Mouse (Mus musculus): ENCODE measurements around the gene Pi4ka. TPM values are rescaled to one million over a fixed set of nuclear protein-coding genes. Genes with fewer than 3 reads are reported as not detected.

Gene Pi4ka
- polyA plus RNA-seq, 1 experiment from 2014 or later, result 44.1 TPM

GRCm38 (mm10) chr16:17331116-17331515 lies 75.0 kb downstream of the Pi4ka start, which contains the start of gene Serpind1:
Gene Serpind1, plus strand, starts transcription at chr16:17331371.
- Histone ChIP-seq H3K36me3 (ENCODE audit: poor library complexity, severe bottlenecking) (peaks cover 8% of the 10 kb centered on the region), H3K4me1 (no peaks in the 10 kb centered on the region), H3K4me2 (no peak within 1 kb of the TSS), H3K27ac (no peak within 1 kb of the TSS), H3K4me3 (no peak within 1 kb of the TSS), H3K9ac (no peak within 1 kb of the TSS), H3K27me3 (no peaks in the 10 kb centered on the region), H3K9me3 (replicated peaks) (no peaks in the 10 kb centered on the region)
- 90% methylated on average over 2 of the region's 2 CpGs for WGBS
- no peak for ATAC-seq

- H3K4me3 ChIP-seq, result no peak overlapping the region
- H3K9me3 ChIP-seq (replicated peaks), result no peaks in the 10 kb centered on the region
- no peak for ATAC-seq
- 100% methylated on average over 1 of the region's 1 CpGs for whole genome bisulfite sequencing
- no peak overlapping the region for H3K4me2 ChIP-seq
- no peaks in the 10 kb centered on the region for H3K27me3 ChIP-seq
- no peak overlapping the region for H3K27ac ChIP-seq
- H3K9ac ChIP-seq, result no peak overlapping the region
- H3K36me3 ChIP-seq (ENCODE audit: poor library complexity, severe bottlenecking), result peaks cover 16% of the 10 kb centered on the region
- no peaks in the 10 kb centered on the region for H3K4me1 ChIP-seq
These were observed 76.1 kb downstream of the Pi4ka start for GRCm38 (mm10) chr16:17329848-17330570.

- Histone ChIP-seq H3K4me3 (no peak overlapping the region), H3K4me2 (no peak overlapping the region), H3K27me3 (no peaks in the 10 kb centered on the region), H3K27ac (no peak overlapping the region), H3K36me3 (ENCODE audit: poor library complexity, severe bottlenecking) (peaks cover 50% of the 10 kb centered on the region), H3K9ac (no peak overlapping the region), H3K9me3 (replicated peaks) (no peaks in the 10 kb centered on the region), H3K4me1 (no peaks in the 10 kb centered on the region)
- ATAC-seq, result no peak
- WGBS, result 89% methylated on average over 2 of the region's 2 CpGs
These were observed 80.0 kb downstream of the Pi4ka start for GRCm38 (mm10) chr16:17326064-17326463.

- H3K27ac ChIP-seq, result no peak overlapping the region
- no peaks in the 10 kb centered on the region for H3K4me1 ChIP-seq
- ATAC-seq, result no peak
- no peaks in the 10 kb centered on the region for H3K9me3 ChIP-seq (replicated peaks)
- no peak overlapping the region for H3K9ac ChIP-seq
- no peaks in the 10 kb centered on the region for H3K27me3 ChIP-seq
- no peak overlapping the region for H3K4me3 ChIP-seq
- H3K36me3 ChIP-seq (ENCODE audit: poor library complexity, severe bottlenecking), result peaks cover 55% of the 10 kb centered on the region
- H3K4me2 ChIP-seq, result no peak overlapping the region
- WGBS, result 95% methylated on average over 5 of the region's 5 CpGs
These were observed 81.4 kb downstream of the Pi4ka start for GRCm38 (mm10) chr16:17324745-17325144.

GRCm38 (mm10) chr16:17321481-17321880 lies 84.6 kb downstream of the Pi4ka start:
- H3K4me1 ChIP-seq, result no peaks in the 10 kb centered on the region
- no peak overlapping the region for H3K9ac ChIP-seq
- no peaks in the 10 kb centered on the region for H3K9me3 ChIP-seq (replicated peaks)
- H3K27ac ChIP-seq, result no peak overlapping the region
- no peak overlapping the region for H3K4me3 ChIP-seq
- no peak overlapping the region for H3K4me2 ChIP-seq
- H3K27me3 ChIP-seq, result no peaks in the 10 kb centered on the region
- peaks cover 76% of the 10 kb centered on the region for H3K36me3 ChIP-seq (ENCODE audit: poor library complexity, severe bottlenecking)
- WGBS, result 80% methylated on average over 5 of the region's 5 CpGs
- ATAC-seq, result no peak

- no peak overlapping the region for H3K4me3 ChIP-seq
- peaks cover 81% of the 10 kb centered on the region for H3K36me3 ChIP-seq (ENCODE audit: poor library complexity, severe bottlenecking)
- no peaks in the 10 kb centered on the region for H3K27me3 ChIP-seq
- H3K9me3 ChIP-seq (replicated peaks), result no peaks in the 10 kb centered on the region
- H3K4me1 ChIP-seq, result no peaks in the 10 kb centered on the region
- H3K9ac ChIP-seq, result no peak overlapping the region
- H3K27ac ChIP-seq, result no peak overlapping the region
- ATAC-seq, result no peak
- 95% methylated on average over 7 of the region's 7 CpGs for WGBS
- no peak overlapping the region for H3K4me2 ChIP-seq
These were observed 89.6 kb downstream of the Pi4ka start for GRCm38 (mm10) chr16:17316554-17316953.

GRCm38 (mm10) chr16:17312531-17312930 lies 93.6 kb downstream of the Pi4ka start:
- H3K4me1 ChIP-seq, result no peaks in the 10 kb centered on the region
- no peak overlapping the region for H3K27ac ChIP-seq
- no peak for ATAC-seq
- WGBS, result 93% methylated on average over 5 of the region's 5 CpGs
- no peaks in the 10 kb centered on the region for H3K9me3 ChIP-seq (replicated peaks)
- H3K4me3 ChIP-seq, result no peak overlapping the region
- H3K36me3 ChIP-seq (ENCODE audit: poor library complexity, severe bottlenecking), result peaks cover 93% of the 10 kb centered on the region
- H3K4me2 ChIP-seq, result no peak overlapping the region
- no peak overlapping the region for H3K9ac ChIP-seq
- no peaks in the 10 kb centered on the region for H3K27me3 ChIP-seq

GRCm38 (mm10) chr16:17309036-17309435 lies 97.1 kb downstream of the Pi4ka start:
- 94% methylated on average over 10 of the region's 10 CpGs for WGBS
- Histone ChIP-seq H3K27me3 (no peaks in the 10 kb centered on the region), H3K36me3 (ENCODE audit: poor library complexity, severe bottlenecking) (peaks cover 88% of the 10 kb centered on the region), H3K9ac (no peak overlapping the region), H3K4me2 (no peak overlapping the region), H3K4me3 (no peak overlapping the region), H3K27ac (no peak overlapping the region), H3K4me1 (no peaks in the 10 kb centered on the region), H3K9me3 (replicated peaks) (no peaks in the 10 kb centered on the region)
- ATAC-seq, result no peak

- ATAC-seq, result no peak
- WGBS, result 92% methylated on average over 5 of the region's 5 CpGs
- Histone ChIP-seq H3K9ac (no peak overlapping the region), H3K4me1 (no peaks in the 10 kb centered on the region), H3K4me2 (no peak overlapping the region), H3K4me3 (no peak overlapping the region), H3K27me3 (no peaks in the 10 kb centered on the region), H3K27ac (no peak overlapping the region), H3K36me3 (ENCODE audit: poor library complexity, severe bottlenecking) (peaks cover 89% of the 10 kb centered on the region), H3K9me3 (replicated peaks) (no peaks in the 10 kb centered on the region)
These were observed 98.7 kb downstream of the Pi4ka start for GRCm38 (mm10) chr16:17307461-17307860.

GRCm38 (mm10) chr16:17303521-17304245 lies 102.4 kb downstream of the Pi4ka start:
- H3K9me3 ChIP-seq (replicated peaks), result no peaks in the 10 kb centered on the region
- ATAC-seq, result no peak
- H3K27me3 ChIP-seq, result no peaks in the 10 kb centered on the region
- H3K4me3 ChIP-seq, result no peak overlapping the region
- H3K4me2 ChIP-seq, result no peak overlapping the region
- 88% methylated on average over 5 of the region's 5 CpGs for WGBS
- peaks cover 91% of the 10 kb centered on the region for H3K36me3 ChIP-seq (ENCODE audit: poor library complexity, severe bottlenecking)
- no peaks in the 10 kb centered on the region for H3K4me1 ChIP-seq
- H3K9ac ChIP-seq, result no peak overlapping the region
- no peak overlapping the region for H3K27ac ChIP-seq

GRCm38 (mm10) chr16:17300818-17301217 lies 105.3 kb downstream of the Pi4ka start:
- no peak for ATAC-seq
- 97% methylated on average over 3 of the region's 3 CpGs for WGBS
- H3K4me2 ChIP-seq, result no peak overlapping the region

GRCm38 (mm10) chr16:17292751-17293150 lies 113.4 kb downstream of the Pi4ka start:
- no peak overlapping the region for H3K9ac ChIP-seq
- H3K27me3 ChIP-seq, result no peaks in the 10 kb centered on the region
- H3K9me3 ChIP-seq (replicated peaks), result no peaks in the 10 kb centered on the region
- H3K4me3 ChIP-seq, result no peak overlapping the region
- peaks cover 79% of the 10 kb centered on the region for H3K36me3 ChIP-seq (ENCODE audit: poor library complexity, severe bottlenecking)
- H3K4me2 ChIP-seq, result no peak overlapping the region
- no peak overlapping the region for H3K27ac ChIP-seq
- 6% methylated on average over 2 of the region's 2 CpGs for WGBS
- H3K4me1 ChIP-seq, result no peaks in the 10 kb centered on the region
- ATAC-seq, result peak; percentile 53; the same call in 1 of the 2 replicates

More at GRCm38 (mm10) chr16:17300818-17301217, 105.3 kb downstream of the Pi4ka start:
- no peaks in the 10 kb centered on the region for H3K9me3 ChIP-seq (replicated peaks)
- peaks cover 95% of the 10 kb centered on the region for H3K36me3 ChIP-seq (ENCODE audit: poor library complexity, severe bottlenecking)
- no peak overlapping the region for H3K27ac ChIP-seq
- H3K9ac ChIP-seq, result no peak overlapping the region
- H3K4me3 ChIP-seq, result no peak overlapping the region
- H3K4me1 ChIP-seq, result no peaks in the 10 kb centered on the region
- H3K27me3 ChIP-seq, result no peaks in the 10 kb centered on the region

All from forebrain, embryonic 13.5 days (tissue).